Mouse (Mus musculus) spleen, adult 2 months (tissue): ENCODE results near the gene Cd300ld5. TPM values are rescaled to one million over a fixed set of nuclear protein-coding genes. Genes with fewer than 3 reads are reported as not detected.
"Not testable (repeated sequence)": the region's sequence is repeated elsewhere in the genome, so short reads cannot be mapped to it uniquely, and the experiment has no call there.

Experiments
- DNase-seq, 2 experiments: peaks; one replicate each; pipeline versions ENCODE4 v3.0.0 to v3.0.0-alpha.2; 2012 to 2021; ENCODE audit warnings: low spot score in 2 of 2, low read depth in 1 of 2
- H3K27ac ChIP-seq: fragments of 200-500 bp; 2 replicates; pipeline ENCODE4 v1.5.1; 2012; ENCODE audit warnings: low read length, inconsistent platforms; ENCODE audit not compliant: insufficient read depth
- H3K27me3 ChIP-seq: fragments of 200-500 bp; 2 replicates; pipeline ENCODE4 v1.6.1; 2012; ENCODE audit warnings: mild to moderate bottlenecking, moderate library complexity, low read length, inconsistent platforms; ENCODE audit not compliant: control insufficient read depth, insufficient read depth
- H3K36me3 ChIP-seq: fragments of 200-500 bp; 2 replicates; pipeline ENCODE4 v1.6.1; 2012; ENCODE audit warnings: mild to moderate bottlenecking, low read length, inconsistent platforms; ENCODE audit not compliant: control insufficient read depth, insufficient read depth
- H3K4me1 ChIP-seq: fragments of 200-500 bp; 2 replicates; pipeline ENCODE4 v1.6.1; 2011; ENCODE audit warnings: inconsistent platforms; ENCODE audit not compliant: control insufficient read depth, insufficient read depth, insufficient read length
- H3K4me3 ChIP-seq: fragments of 200-500 bp; 2 replicates; pipeline ENCODE4 v1.5.1; 2011; ENCODE audit warnings: mild to moderate bottlenecking, inconsistent platforms; ENCODE audit not compliant: insufficient read depth, insufficient read length; ENCODE audit errors: extremely low read depth
- CTCF ChIP-seq: fragments of 200-500 bp; IDR thresholded peaks from 2 replicates; pipeline ENCODE4 v1.5.1; 2011; ENCODE audit warnings: mild to moderate bottlenecking, inconsistent platforms; ENCODE audit not compliant: insufficient read depth, insufficient read length, insufficient replicate concordance; ENCODE audit errors: extremely low read depth
- POLR2A ChIP-seq: fragments of 200-500 bp; IDR thresholded peaks from 2 replicates; pipeline ENCODE4 v1.6.1; 2011; ENCODE audit warnings: low read depth, low read length, inconsistent platforms
- WGBS: fragments of 180-500 bp; shearing (Covaris S2); methylation state at CpG from one replicate; pipeline ENCODE4 v1.1.7; 2018; 5-methylcytosine and 5-hydroxymethylcytosine counted together
- polyA plus RNA-seq: library from polyadenylated mRNA; depleted of rRNA; stranded (reverse); fragments of >200 nt; gene quantifications from 2 replicates; pipeline ENCODE4 v1.2.3, GENCODE M21; 2012; rRNA removed

Gene Cd300ld5
- 2.3 and 5.5 TPM in 2 replicates for polyA plus RNA-seq

DNA sequence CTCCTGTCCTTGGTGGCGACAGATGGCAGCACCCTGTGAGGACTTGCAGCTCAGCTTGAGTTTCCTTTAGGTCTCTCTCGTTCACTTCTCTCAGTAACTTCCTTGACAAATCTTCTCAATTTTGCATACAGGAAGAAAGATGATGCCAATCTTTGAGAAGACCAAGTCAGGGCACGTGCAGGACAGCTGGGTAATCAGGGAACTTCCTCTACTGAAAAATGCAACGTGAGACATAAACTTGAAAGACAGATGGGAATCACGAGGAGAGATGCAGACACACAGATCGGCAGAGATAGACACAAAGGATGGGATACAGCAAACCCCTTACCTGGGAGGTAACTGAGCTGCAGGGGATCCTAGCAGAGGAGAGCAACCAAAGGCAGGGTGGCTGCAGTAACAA, at the start of gene Cd300ld5:
Gene Cd300ld5, minus strand, starts transcription at position 101 of the 400 bp plus-strand sequence.
- DNase-seq, H3K36me3 ChIP-seq, H3K27ac ChIP-seq, H3K27me3 ChIP-seq, H3K4me3 ChIP-seq, H3K4me1 ChIP-seq: not testable (repeated sequence)
- WGBS: no CpG with 5 or more reads among the region's 6 CpGs

DNA sequence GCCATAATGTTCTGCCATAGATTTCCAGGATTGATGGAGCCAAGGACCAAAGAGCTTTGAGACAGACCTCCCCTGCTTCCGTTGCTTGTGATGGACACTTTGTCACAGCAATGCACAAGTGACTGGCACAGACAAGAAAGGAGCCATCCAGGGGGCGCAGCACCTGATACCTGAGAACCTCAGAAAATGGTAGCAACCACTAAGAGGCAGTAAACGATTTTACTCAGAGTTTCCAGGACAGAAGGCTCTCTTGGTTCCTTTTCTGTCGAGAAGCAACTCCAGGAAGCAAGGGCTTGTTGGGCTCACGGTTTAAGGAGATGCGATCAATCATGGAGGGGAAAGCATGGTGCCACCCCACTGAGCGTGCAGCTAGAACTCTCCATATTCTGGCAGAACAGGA, 48.6 kb upstream of the Cd300ld5 start:
- DNase-seq: no peak
- Histone ChIP-seq H3K27me3 (peaks cover under 1% of the 10 kb centered on the region; the same call in 1 of the 2 replicates), H3K36me3 (no peaks in the 10 kb centered on the region), H3K4me1 (no peaks in the 10 kb centered on the region), H3K4me3 (no peak overlapping the region), H3K27ac (no peak overlapping the region)
- no peak for TF ChIP-seq POLR2A
- TF ChIP-seq CTCF: no peak
- WGBS: 40% methylated on average over 7 of the region's 7 CpGs

DNA sequence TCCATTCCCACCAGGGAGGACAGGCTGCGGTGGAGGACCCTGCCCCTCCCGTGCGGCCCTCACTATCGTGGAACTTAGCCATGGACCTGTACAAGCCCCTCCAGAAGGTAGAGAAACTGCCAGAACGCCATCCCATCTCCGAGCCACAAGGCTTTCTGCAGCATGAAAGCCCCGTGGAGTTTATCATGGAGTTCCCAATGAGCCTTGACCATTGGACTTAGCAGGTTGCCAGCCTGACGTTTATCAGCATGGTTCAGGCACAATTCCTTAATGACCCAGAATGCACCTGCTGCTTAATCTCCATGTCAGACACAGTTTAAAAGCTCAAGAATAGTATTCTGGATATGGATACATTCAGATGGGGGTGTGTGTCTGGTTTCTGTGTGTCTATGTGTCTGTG, 47.5 kb upstream of the Cd300ld5 start:
- 89% methylated on average over 8 of the region's 8 CpGs for WGBS

DNA sequence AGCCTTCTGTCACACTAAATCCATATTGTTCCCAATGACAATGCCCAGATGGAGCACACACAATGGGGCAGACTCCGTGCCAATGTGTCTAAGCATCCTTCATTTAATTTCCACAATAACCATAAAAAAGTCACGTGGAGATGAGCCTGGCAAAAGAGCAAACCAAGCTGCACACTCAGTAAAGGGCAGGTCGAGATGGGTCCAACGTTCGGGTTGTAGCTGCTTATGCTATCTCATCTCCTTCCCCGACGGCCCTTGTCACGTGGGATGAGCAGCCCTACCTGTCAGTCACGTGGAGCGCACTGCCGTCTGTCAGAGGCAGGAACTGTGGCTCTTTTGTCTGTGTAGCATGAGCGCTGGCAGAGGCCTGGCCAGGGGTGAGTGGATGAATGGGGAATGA, 47.0 kb upstream of the Cd300ld5 start:
- no peak overlapping the region for H3K27ac ChIP-seq
- H3K4me1 ChIP-seq: no peaks in the 10 kb centered on the region

More for the DNA sequence above, 47.5 kb upstream of the Cd300ld5 start:
- no peak for DNase-seq
- TF ChIP-seq CTCF (no peak), POLR2A (no peak)
- Histone ChIP-seq H3K36me3 (no peaks in the 10 kb centered on the region), H3K4me1 (no peaks in the 10 kb centered on the region), H3K4me3 (no peak overlapping the region), H3K27me3 (no peaks in the 10 kb centered on the region), H3K27ac (no peak overlapping the region)

DNA sequence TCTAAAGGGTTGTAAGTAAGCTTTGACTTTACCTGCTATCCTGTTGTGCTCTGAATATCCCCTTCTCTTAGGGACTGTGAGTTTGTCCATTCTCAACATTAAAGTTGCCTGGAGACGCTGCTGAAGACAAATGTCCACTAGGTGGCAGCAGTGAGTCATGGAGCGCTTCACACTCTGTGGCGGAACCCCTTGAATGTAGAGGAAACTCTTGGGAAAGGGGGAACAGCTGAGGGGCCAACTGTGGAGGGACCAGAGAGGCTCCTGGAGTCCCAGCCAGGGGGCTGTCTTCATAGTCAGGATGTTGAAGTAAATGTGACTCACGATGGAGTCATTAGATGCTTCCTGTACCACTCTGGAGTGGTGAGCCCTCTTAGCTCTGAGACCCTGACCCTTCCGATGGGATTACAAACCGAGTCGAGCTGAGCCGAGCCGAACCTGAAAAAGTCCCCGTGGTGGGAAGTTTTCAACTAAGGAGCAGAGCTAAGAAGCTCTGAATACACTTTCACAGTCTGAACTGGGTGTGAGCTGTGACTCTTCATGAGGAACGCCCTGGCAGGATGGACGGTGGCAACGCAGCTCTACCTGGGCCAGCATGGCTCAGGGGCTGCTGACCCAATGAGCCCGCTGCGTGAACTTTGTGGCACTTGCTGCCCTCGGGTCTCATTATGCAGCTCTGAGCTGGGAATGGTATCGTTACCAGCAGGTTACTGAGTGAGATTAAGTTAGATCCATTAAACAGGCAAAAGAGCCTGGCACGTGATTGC, 46.0 kb upstream of the Cd300ld5 start:
- DNase-seq: peak; percentile 39 to 62
- H3K36me3 ChIP-seq: no peaks in the 10 kb centered on the region
- no peak overlapping the region for H3K27ac ChIP-seq
- no peak for TF ChIP-seq POLR2A
- TF ChIP-seq CTCF: peak; percentile 90; the same call in 1 of the 2 replicates
- H3K27me3 ChIP-seq: no peaks in the 10 kb centered on the region
- no peak overlapping the region for H3K4me3 ChIP-seq
- no peaks in the 10 kb centered on the region for H3K4me1 ChIP-seq
- 35% methylated on average over 18 of the region's 18 CpGs for WGBS

More for the DNA sequence above, 47.0 kb upstream of the Cd300ld5 start:
- DNase-seq: no peak
- 72% methylated on average over 12 of the region's 12 CpGs for WGBS
- Histone ChIP-seq H3K4me3 (no peak overlapping the region), H3K27me3 (no peaks in the 10 kb centered on the region), H3K36me3 (no peaks in the 10 kb centered on the region)
- TF ChIP-seq POLR2A (no peak), CTCF (no peak)

DNA sequence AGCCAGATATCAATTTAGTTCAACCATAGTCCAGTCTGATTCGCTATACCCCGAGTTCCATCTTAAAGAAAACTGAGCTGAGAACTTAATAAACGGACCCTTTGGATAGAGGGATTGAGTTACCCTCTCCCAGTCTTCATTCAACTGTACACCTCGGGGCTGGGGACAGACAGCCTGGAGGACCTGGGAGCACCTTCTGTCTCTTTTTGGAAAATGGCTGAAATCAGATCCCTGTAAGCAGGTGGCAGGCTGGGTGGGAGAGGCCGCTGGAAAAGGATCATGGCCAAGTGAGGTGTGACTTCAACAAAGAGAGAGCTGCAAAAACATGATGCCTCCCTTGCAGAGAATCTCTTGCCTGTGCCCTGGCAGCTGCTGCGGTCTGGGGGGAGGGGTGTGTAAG, 44.6 kb upstream of the Cd300ld5 start:
- WGBS: 75% methylated on average over 6 of the region's 6 CpGs
- Histone ChIP-seq H3K4me1 (no peaks in the 10 kb centered on the region), H3K27me3 (no peaks in the 10 kb centered on the region), H3K27ac (no peak overlapping the region), H3K4me3 (no peak overlapping the region), H3K36me3 (no peaks in the 10 kb centered on the region)
- no peak for DNase-seq
- TF ChIP-seq CTCF (no peak), POLR2A (no peak)

DNA sequence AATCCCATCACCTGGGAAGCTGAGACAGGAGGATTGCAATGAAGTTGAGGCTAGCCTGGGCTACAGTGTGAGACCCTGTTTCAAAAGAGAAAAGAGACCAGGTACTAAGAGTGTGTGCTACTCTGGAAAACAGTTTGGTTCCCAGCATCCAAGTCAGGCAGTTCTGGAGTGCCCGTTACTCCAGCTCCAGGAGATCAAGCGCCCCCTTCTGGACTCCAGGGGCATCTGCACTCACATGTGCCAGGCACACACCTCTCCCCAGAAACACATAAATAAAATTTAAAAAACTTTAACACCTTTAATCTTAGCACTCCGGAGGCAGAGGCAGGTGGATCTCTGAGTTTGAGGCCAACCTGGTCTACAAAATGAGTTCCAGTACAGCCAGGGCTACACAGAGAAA, 43.8 kb upstream of the Cd300ld5 start:
- no peaks in the 10 kb centered on the region for H3K4me1 ChIP-seq
- no peaks in the 10 kb centered on the region for H3K36me3 ChIP-seq
- no peak overlapping the region for H3K4me3 ChIP-seq
- TF ChIP-seq POLR2A (no peak), CTCF (no peak)
- DNase-seq: no peak
- WGBS: 59% methylated on average over 3 of the region's 3 CpGs
- H3K27ac ChIP-seq: no peak overlapping the region
- H3K27me3 ChIP-seq: no peaks in the 10 kb centered on the region
